Mouse (Mus musculus): Measurements from ENCODE around the gene Utrn.

Gene Utrn

DNA sequence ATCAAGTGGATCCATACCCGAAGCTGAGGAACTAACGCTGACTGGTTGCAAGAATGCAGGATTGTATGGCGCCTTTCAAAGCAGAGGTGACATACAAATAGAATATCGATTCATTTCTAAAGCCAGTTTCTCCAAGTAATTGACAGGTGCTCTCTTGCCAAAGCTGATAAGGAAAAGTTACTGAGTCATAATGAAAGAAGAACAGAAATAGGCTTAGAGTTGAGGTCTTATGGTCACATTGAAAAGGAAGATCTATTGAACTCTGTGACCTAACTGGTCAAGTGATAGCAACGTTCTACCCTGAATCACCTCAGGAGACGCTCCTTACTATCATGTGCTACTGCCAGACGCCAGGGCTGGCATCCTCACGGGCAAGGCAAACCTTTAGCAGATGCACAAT, 274.2 kb downstream of the Utrn start:
- no peak for DNase-seq (ENCODE audit: inconsistent ontology term)

DNA sequence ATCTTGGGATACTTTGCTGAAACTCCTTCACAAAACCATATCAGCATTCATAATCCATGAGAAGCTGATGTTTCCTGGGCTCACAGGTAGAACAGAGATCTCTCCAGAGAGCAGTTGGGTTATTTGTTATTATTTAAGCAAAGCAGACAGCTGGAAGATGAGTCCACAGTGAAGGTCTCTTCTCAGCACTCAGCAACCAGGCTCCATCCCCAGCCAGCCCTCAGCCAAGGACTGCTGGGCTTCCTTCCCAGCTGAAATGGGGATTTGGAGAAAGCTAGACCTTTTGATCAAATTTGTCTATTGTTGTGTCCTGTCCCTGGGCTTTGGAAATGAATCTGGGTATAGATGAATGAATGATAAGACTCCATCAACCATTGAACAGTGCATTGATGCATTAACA, 276.1 kb downstream of the Utrn start:
- DNase-seq (ENCODE audit: inconsistent ontology term), result no peak

DNA sequence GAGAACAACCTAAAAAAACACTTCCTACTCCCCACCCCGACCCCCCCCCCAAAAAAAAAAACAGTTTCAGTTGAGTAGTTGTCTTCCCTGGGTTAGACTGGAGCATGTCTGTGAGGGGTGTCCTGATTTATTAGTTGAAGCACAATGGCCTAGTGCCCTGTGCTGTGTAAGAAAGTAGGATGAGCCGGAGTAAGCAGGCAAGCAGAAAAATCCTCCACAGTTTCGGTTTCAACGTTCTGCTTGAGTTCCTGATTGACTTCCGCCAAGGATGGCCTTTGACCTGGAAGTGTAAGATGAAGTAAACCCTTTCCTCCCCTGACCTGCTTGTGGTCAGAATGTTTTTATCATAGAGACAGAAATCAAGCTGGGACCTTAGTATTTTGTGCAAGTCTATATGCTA, 277.2 kb downstream of the Utrn start:
- no peak for DNase-seq (ENCODE audit: inconsistent ontology term)

DNA sequence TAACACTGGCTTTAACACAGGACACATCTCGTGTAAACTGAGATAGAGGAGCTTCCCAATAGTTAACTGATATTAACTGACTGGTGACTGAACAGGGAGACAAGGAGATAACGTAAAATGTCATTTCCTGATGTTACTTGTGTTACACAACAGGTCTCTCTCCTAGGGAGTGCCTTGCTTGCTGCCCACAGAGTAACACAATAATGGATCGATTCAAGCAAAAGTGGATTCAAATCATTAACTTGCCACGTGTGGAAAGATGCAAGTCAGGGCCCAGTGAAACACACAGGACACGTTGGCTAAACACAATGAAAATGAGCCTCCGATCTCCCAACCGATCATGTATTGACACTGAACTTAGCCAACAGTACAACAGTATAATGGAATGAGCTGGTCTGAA, 281.1 kb downstream of the Utrn start:
- no peak for DNase-seq (ENCODE audit: inconsistent ontology term)

DNA sequence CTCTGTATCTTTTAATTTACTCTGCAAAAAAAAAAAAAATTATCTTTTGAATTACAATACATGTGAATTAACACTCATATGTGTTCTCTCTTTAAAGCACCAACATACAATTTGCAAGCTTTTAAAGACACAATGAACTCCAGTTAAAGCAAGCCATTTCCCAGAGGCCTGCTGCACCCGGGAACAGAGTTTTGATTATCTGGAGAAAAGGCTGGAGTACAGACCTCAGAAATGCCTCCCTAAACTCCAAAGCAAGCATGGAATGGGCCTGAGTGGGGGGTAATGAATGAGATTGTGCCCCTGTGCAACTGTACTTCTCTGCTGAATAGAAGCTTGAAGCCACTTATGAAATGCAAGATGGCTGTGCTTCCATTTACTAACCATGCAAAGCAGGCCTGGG, 281.8 kb downstream of the Utrn start:
- no peak for DNase-seq (ENCODE audit: inconsistent ontology term)

DNA sequence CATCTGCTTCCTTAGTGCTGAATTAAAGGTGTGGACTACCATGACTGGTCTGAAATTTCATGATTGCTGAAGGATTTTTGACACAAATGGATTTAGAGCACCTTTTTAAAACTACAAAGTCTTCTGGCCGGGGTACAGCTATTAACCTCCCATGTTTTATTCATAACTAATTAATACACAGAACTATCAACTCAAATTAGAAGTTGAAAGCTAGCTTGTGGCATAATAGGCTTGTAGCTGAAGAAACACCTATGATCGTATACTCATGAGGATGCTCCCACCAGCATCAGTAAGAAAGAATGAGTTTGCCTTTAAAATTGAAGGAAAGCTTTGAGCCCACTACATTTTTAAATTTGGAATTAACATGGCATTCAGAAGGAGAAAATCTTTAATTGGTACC, 282.3 kb downstream of the Utrn start:
- DNase-seq (ENCODE audit: inconsistent ontology term), result no peak

DNA sequence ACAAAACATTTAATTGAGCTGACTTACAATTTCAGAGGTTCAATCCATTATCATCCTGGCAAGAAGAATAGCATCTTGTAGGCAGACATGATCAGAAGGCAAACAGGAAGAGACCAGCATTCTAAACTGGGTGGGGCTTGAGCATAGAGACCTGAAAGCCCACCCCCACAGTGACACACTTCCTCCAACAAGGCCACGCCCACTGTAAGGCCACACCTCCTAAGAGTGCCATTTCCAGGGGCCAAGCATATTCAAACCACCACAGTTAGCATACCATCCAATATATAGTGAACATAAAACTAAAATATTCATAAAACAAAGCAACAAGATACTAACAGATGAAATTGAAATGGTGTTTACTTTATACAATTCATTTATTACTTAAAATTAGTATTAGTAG, 283.0 kb downstream of the Utrn start:
- no peak for DNase-seq (ENCODE audit: inconsistent ontology term)

DNA sequence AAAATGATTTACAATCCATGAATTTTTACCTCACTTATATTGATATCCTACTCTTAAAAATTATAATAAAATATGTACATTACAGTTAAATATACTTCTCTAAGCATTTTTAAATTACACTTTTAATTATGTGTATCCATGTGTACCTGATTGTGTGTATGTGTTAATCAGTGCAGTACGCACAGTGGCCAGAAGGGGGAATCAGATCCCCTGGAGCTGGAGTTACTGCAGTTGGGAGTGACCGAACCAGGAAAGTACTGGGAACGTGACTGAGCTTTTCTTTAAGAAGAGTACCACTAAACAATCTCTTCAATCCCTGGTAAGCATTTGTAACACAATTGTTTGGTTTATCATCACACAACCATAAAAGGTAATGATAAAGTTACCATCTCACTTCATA, 285.7 kb downstream of the Utrn start:
- DNase-seq (ENCODE audit: inconsistent ontology term), result no peak

DNA sequence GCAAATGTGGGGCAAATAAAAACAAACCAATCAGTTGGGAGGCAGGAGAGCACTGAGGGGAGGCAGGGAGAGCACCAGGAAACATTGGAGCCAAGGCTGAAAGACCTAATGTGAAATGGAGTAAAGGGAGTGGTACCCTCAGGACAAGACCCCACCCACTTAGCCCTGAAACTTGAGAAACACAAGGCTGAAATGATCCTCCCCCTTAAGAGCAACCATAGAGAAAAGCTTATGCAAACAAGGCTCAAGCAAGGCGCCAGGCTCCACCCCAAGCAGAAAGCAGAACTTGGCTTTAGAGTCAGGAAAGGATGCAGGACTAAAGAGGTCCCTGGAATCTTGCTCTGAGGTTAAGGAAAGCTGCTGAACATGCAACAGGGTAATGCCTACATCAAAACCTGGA, 290.1 kb downstream of the Utrn start:
- DNase-seq (ENCODE audit: inconsistent ontology term), result no peak

DNA sequence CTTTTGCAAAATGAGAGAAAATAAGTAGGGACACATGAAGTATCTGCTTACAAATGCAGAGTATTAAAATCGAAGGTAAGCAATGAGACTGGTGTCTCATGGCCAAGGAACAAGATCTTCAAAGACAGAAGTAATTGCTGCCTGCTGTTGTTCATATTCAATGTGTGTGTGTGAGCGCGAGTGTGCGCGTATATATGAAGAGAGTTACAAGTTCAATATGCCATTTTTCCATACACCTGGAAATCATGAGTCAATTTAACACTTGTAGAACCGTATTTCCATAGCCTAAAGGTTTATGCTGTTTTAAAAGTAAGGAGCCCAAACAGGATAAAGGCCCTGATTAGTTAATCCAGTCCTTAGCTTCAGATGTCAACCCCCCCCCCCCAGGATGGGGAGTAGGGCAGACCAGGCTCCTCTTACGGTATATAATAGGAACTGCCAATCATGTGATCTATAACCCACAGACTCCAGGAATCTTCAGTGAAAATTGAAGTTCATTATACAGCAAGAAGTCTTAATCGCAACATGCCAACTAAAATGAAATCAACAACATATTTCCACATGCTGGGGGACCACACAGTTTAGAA, 293.2 kb downstream of the Utrn start:
- DNase-seq (ENCODE audit: inconsistent ontology term), result no peak

DNA sequence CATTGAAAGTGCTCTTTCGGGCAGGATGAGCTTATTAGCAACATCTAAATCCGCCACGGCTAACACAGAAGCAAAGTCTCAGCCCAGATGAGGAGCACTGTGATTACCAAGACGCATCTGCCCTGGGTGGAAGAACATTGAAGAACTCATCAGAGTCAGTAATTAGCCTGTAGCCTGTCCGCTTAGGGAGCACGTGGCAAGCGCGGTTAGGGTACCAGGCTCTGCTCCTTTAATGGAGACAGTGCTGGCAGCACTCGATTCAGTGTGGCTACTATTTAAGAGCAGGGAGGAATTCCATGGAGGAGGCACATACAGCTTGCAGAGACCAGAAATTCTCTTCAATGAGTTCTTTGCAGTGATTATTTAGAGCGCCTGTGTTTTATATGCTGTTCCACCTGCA, 294.4 kb downstream of the Utrn start:
- DNase-seq (ENCODE audit: inconsistent ontology term), result no peak

DNA sequence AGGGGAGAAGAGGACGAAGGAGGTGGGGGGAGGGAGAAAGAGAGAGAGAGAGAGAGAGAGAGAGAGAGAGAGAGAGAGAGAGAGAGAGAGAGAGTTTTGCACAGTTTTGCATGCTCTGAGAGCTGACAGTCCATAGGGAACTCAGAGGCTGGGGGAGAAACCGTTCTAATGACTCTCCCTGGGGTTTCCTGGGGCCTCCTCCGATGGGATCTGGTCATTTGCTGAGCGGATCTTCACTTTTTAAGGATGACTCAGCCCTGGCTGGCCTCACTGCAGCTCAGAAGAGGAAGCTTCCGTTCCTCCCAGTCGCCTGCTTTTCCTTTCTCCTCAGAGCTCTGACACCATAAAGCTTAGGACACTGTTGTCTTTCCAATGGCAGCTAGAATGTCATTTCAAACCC, 295.6 kb downstream of the Utrn start:
- DNase-seq (ENCODE audit: inconsistent ontology term), result peak; percentile 72

DNA sequence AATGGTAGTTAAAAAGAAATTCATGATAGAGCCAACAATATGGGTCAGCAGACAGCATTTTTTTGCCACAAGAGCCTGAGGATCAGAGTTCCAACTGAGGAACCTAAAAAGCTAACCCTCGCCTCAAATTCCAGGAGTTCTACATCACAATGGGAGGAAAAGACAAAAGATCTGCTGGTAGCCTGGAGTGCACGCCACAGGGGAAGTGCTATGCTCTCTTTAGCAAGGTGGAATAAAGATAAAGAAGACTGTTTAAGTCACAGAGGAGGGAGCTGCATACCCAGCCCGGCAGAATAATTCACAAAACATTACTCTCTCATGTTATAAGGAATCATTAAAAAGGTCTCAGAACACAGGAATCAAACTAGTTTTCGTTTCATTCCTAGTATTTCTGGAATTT, 296.4 kb downstream of the Utrn start:
- DNase-seq (ENCODE audit: inconsistent ontology term), result no peak

DNA sequence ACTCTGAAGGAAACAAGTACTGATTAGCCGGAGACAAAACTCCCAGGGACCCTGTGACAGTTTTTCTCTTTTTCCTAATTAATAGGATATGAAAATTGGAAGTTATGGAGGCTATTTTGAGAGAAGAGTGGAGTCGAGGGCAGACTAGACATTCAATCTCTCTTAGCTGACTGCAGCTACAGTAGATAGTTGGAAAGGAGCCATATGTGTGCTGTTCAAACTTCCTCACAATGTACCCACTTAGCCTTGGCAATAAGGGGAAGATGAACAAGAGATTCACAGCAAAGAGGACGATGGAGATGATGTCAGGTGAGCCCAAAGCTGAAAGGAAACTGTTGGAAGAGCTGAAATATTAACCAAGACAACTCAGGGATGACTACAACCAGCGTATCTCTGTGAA, 304.7 kb downstream of the Utrn start:
- DNase-seq (ENCODE audit: inconsistent ontology term), result no peak

DNA sequence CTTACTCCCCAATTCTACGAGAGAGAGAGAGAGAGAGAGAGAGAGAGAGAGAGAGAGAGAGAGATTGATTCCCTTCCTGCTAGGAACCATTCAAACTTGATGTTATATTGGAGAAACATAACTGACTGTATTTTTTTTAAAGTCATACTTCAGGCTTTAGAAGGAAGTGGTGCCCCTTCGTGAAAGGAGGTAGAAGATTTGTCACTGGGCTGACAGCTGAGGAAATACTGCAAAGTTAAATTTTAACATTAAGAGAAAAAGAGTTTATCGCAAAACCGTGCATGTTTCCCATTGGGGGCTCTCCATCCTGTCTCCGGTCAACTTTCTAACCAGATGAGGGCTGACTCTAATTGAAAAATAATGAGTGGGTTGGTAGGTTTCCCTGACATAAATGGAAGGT, 310.4 kb downstream of the Utrn start:
- no peak for DNase-seq (ENCODE audit: inconsistent ontology term)

DNA sequence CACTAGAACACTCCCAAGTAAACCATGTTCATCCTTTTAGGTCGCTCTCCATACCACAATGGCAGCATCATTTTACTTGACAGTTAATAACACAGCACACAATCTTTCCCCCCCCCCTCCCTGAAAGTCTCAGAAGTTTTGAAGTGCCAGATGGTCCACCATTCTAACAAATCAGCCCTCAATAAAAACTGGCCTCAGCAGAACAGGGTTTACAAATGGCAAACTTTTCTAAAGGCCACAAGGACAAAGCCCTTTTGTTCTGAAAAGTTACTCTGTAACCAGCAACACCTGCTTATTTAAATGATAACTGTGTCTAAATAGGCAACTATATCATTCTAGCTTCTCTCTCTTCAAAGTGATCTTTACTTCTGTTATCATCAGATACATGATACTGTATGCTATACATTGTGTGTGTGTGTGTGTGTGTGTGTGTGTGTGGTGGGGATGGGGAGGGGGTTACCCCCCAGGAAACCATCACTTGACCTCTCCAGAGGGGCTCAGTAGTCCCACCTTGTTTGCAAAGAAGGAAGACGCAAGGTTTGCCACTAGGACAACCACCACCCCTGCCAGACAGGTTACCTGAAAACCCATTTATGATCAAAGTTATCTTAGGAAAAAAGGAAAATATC, 315.0 kb downstream of the Utrn start:
- no peak for DNase-seq (ENCODE audit: inconsistent ontology term)

DNA sequence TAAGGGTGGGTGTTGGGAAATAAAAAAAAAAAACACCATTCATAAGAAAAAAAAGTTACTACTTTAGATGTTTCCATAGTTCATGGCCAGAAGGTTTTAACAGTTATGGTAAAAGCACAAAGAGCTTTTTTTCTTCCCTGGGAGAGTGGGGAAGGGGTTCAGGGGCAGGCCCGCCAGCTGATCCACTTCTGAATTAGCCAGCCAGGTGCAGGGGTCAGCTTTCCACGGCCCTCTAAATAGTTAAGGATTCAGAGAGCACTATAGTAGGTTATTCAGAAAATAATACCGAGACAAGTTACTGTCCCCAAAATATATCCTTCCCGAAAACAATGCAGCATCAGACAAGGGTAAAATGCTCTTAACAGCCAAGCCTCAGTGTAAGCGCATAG, 316.3 kb downstream of the Utrn start:
- DNase-seq (ENCODE audit: inconsistent ontology term), result no peak

DNA sequence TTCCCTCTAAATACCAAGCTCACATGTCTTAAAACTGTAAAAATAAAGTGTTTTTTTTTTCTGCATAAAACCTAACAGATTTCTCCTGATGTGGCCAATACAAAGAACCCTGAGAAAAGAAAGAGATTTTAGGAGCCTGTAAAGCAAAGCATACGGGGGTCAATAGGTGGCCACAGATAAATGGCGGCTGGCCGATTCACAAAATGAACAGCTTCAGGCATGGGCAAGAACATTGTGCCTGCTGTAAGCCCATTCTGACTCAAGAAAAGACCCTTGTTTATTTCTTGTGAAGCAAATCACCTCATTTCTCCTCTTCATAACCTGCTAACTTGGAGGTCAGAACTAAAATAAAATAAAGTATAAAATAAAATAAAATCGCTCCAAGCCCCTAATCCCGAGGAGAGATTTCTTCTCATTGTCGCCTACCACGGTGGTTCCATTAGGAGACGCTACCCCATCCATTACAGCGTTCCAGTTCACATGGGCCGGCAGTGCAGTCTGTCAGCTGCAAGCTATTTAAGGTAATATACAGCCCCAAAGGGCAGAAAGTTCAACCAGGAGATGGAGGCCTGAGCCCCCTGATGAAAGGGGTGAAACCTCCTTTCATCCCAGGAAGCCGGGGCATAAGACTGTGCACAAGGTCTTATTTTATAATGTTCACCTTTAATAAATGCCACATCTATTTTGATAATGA, 316.8 kb downstream of the Utrn start:
- DNase-seq (ENCODE audit: inconsistent ontology term), result no peak

DNA sequence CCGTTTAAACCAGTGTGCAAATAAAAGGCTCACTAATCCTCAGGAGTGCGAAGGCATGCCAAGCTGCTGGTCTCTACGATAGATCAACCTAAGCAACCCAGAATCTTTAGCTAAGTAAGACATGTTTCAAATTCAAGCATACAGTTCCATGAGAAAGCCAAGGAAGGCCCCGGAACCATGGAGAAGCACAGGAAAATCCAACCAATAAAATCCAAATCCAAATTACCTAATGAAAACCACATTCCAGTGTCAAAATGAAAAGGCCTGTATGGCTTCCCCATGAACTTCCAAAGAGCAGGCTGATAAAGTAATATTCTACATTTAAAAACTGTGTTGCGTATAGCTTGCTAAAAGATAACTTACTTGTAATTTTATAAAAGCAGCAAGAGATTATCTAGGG, 317.4 kb downstream of the Utrn start:
- DNase-seq (ENCODE audit: inconsistent ontology term), result no peak

DNA sequence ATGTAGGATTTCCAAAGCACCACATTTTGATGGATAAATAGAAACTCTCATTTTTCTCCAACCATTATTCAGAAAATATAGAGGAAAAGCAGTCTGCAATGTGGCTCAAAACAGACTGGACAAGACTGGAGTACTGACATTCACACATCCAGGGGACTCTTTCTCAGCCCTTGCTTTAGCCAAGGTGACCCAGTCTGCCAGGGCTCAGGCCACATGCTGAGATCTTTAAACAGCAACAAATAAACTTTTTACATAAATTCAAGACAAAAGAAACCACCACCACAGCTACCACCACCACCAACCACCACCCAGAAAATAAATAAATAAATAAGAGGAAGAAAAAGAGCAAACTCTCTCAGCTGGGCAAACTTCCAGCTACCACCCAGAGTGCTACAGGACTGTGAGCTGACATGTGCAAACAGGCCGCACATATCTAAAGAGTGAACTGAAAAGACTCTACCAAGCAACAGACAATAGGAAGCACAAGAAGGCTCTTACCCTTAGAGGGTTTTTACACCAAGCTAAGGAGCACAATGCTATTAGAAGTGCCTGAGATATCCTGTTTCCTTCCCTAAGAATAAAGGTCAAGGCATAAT, 319.1 kb downstream of the Utrn start:
- DNase-seq (ENCODE audit: inconsistent ontology term), result no peak

DNA sequence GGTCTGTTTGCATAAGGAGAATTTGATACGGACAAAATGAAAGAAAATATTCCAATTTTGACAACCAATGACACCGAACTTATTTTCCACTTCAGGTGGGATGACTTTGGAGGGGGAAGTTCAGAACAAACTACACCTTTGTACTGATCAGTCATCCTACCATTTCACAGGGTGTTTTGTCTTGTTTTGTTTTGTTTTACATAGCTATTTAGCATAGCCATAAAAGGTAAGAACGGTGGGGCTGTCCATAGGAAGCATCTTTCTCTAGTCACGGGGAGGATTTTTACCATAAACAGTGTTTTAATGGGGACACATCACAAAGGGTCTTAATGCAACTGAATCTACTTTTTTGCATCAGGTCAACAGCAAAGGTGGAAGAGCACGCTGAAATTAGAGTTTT, 319.9 kb downstream of the Utrn start:
- no peak for DNase-seq (ENCODE audit: inconsistent ontology term)

DNA sequence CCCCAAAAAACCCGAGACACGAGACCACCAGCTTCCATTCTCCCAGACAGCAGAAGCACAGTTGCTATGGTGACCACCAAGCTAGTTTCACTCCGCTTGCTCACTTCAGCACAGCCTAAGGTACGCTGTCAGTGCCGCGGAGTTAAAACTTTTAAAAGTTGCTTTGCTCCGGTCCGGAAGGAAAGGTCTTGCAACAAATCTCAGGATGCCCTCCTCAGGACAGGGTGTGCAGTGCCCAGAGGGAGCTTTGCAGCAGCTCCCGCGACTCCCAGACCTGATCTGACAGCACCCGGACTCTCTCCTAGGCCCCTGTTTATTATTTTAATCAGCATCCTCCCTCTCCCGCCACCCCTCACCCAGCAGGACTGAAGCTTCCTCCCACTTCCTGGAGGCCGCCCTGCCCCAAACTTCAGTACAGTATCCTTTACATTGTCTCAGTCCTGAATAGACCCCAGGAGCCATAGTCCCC, 320.5 kb downstream of the Utrn start:
- peak; percentile 43 for DNase-seq (ENCODE audit: inconsistent ontology term)

DNA sequence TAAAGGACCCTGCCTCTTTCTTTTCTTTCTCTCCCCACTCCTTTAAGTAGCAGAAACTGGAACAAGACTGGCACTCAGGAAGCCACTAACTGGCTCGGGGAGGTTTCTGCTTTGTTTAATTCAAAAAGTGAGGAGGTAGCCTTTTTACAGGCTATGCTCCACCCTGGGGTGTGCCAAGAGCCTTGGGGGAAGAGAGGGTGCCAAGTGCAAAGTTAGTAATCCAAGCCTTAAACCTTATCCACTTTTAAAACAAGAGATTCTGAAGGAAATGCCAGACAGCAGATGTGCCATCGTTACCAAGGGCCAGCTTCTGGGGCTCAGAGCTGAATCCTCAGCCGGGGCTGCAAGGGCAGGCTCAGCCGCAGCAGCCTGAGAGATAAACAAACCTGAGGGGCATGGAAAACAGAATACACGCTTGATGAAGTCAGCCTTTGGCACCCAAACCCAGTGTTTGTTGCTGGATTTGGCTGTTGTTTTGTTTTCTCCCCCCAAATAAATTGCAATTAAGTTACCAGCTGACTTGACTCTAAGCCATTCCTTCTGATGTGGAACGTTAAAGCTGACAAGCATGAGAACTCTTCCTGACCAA, 322.0 kb downstream of the Utrn start:
- DNase-seq (ENCODE audit: inconsistent ontology term), result peak; percentile 59

Data from Muller cell, postnatal 12 days (primary cell).